Mouse (Mus musculus) forebrain, embryonic 15.5 days (tissue): Measurements from ENCODE around the gene Cep112. TPM values are rescaled to one million over a fixed set of nuclear protein-coding genes. Genes with fewer than 3 reads are reported as not detected.
A peak's percentile ranks its signal among the peaks of the same experiment; 100 is the strongest.

Experiments
- ATAC-seq: fragments of 200-750 bp; cut with Nextera tagmentation; replicated peaks from 2 replicates; pipeline ENCODE4 v1.8.0; 2017; ENCODE audit warnings: mild to moderate bottlenecking, moderate TSS enrichment, moderate library complexity
- H3K27ac ChIP-seq: fragments of 300-500 bp; sonication (generic); replicated peaks from 2 replicates; pipeline ENCODE4 v1.5.1; 2015; ENCODE audit warnings: mild to moderate bottlenecking, inconsistent platforms
- H3K27me3 ChIP-seq: fragments of 300-500 bp; sonication (generic); 2 replicates; pipeline ENCODE4 v1.6.1; 2015; ENCODE audit warnings: inconsistent platforms
- H3K36me3 ChIP-seq: fragments of 300-500 bp; sonication (generic); 2 replicates; pipeline ENCODE4 v1.6.1; 2015; ENCODE audit warnings: mild to moderate bottlenecking, inconsistent platforms
- H3K4me1 ChIP-seq: fragments of 300-500 bp; sonication (generic); 2 replicates; pipeline ENCODE4 v1.6.1; 2015; ENCODE audit warnings: inconsistent platforms
- H3K4me2 ChIP-seq: fragments of 300-500 bp; sonication (generic); replicated peaks from 2 replicates; pipeline ENCODE4 v1.6.1; 2015; ENCODE audit warnings: mild to moderate bottlenecking, inconsistent platforms
- H3K4me3 ChIP-seq: fragments of 300-500 bp; sonication (generic); 2 replicates; pipeline ENCODE4 v1.5.1; 2015; ENCODE audit warnings: mild to moderate bottlenecking, inconsistent platforms
- H3K9ac ChIP-seq: fragments of 300-500 bp; sonication (generic); replicated peaks from 2 replicates; pipeline ENCODE4 v1.6.1; 2015; ENCODE audit warnings: mild to moderate bottlenecking, inconsistent platforms
- H3K9me3 ChIP-seq: fragments of 300-500 bp; sonication (generic); 2 replicates; pipeline ENCODE4 v1.6.1; 2016; ENCODE audit warnings: inconsistent platforms
- WGBS: fragments of 180-500 bp; shearing (Covaris S2); methylation state at CpG from one replicate; pipeline ENCODE4 v1.1.7; 2015; ENCODE audit warnings: mixed read lengths; 5-methylcytosine and 5-hydroxymethylcytosine counted together
- polyA plus RNA-seq: library from polyadenylated mRNA; unstranded; fragments of >200 nt; fragmentation: Nextera tagmentation; extraction: Ambion mirVana; gene quantifications from 2 replicates; pipeline ENCODE4 v1.2.1, GENCODE M21; 2015

The Cep112 gene
- polyA plus RNA-seq, 1 experiment from 2014 or later = 17.6 TPM

- WGBS = 52% methylated on average over 4 of the region's 4 CpGs
- H3K9me3 ChIP-seq = no peaks in the 10 kb centered on the region
- H3K27ac ChIP-seq = peak overlapping the region; percentile 17
- H3K4me3 ChIP-seq = no peak overlapping the region
- H3K4me1 ChIP-seq = peaks cover 14% of the 10 kb centered on the region
- no peak overlapping the region for H3K9ac ChIP-seq
- no peak for ATAC-seq
- H3K4me2 ChIP-seq = no peak overlapping the region
- H3K36me3 ChIP-seq = no peaks in the 10 kb centered on the region
- no peaks in the 10 kb centered on the region for H3K27me3 ChIP-seq
Observed at GRCm38 (mm10) chr11:108558544-108558943, 133.6 kb downstream of the Cep112 start.

GRCm38 (mm10) chr11:108559506-108559905 lies 134.5 kb downstream of the Cep112 start:
- H3K4me1 ChIP-seq = peaks cover 14% of the 10 kb centered on the region
- no peaks in the 10 kb centered on the region for H3K9me3 ChIP-seq
- H3K27me3 ChIP-seq = no peaks in the 10 kb centered on the region
- H3K36me3 ChIP-seq = no peaks in the 10 kb centered on the region
- H3K27ac ChIP-seq = no peak overlapping the region
- no peak for ATAC-seq
- H3K9ac ChIP-seq = no peak overlapping the region
- no peak overlapping the region for H3K4me3 ChIP-seq
- H3K4me2 ChIP-seq = no peak overlapping the region

GRCm38 (mm10) chr11:108562076-108562475 lies 137.1 kb downstream of the Cep112 start:
- Histone ChIP-seq H3K9me3 (no peaks in the 10 kb centered on the region), H3K4me2 (no peak overlapping the region), H3K4me3 (no peak overlapping the region), H3K9ac (no peak overlapping the region), H3K27me3 (no peaks in the 10 kb centered on the region), H3K27ac (peak overlapping the region; percentile 43; the same call in 1 of the 2 replicates), H3K4me1 (peaks cover 14% of the 10 kb centered on the region), H3K36me3 (no peaks in the 10 kb centered on the region)
- WGBS = 32% methylated on average over 5 of the region's 5 CpGs
- 0 out of 2 replicates have a peak, but pooled peaks have one; percentile 55 for ATAC-seq

GRCm38 (mm10) chr11:108586551-108587184 lies 161.7 kb downstream of the Cep112 start:
- 63% methylated on average over 7 of the region's 7 CpGs for WGBS

GRCm38 (mm10) chr11:108593207-108593958 lies 168.4 kb downstream of the Cep112 start:
- Histone ChIP-seq H3K27me3 (no peaks in the 10 kb centered on the region), H3K9me3 (no peaks in the 10 kb centered on the region), H3K9ac (no peak overlapping the region), H3K36me3 (no peaks in the 10 kb centered on the region), H3K4me3 (no peak overlapping the region), H3K27ac (no peak overlapping the region), H3K4me2 (no peak overlapping the region), H3K4me1 (no peaks in the 10 kb centered on the region)
- WGBS = 85% methylated on average over 5 of the region's 5 CpGs
- no peak for ATAC-seq

More at GRCm38 (mm10) chr11:108586551-108587184, 161.7 kb downstream of the Cep112 start:
- Histone ChIP-seq H3K27me3 (no peaks in the 10 kb centered on the region), H3K4me1 (no peaks in the 10 kb centered on the region), H3K4me2 (no peak overlapping the region), H3K9me3 (no peaks in the 10 kb centered on the region), H3K36me3 (no peaks in the 10 kb centered on the region), H3K27ac (no peak overlapping the region), H3K9ac (no peak overlapping the region), H3K4me3 (no peak overlapping the region)
- no peak for ATAC-seq

- no peak overlapping the region for H3K9ac ChIP-seq
- H3K27me3 ChIP-seq = no peaks in the 10 kb centered on the region
- H3K4me1 ChIP-seq = no peaks in the 10 kb centered on the region
- H3K4me3 ChIP-seq = no peak overlapping the region
- no peak overlapping the region for H3K4me2 ChIP-seq
- no peak for ATAC-seq
- no peak overlapping the region for H3K27ac ChIP-seq
- no peaks in the 10 kb centered on the region for H3K36me3 ChIP-seq
- WGBS = 72% methylated on average over 2 of the region's 2 CpGs
- no peaks in the 10 kb centered on the region for H3K9me3 ChIP-seq
Observed at GRCm38 (mm10) chr11:108593959-108594579, 169.1 kb downstream of the Cep112 start.

- Histone ChIP-seq H3K9ac (0 out of 2 replicates have a peak overlapping the region, but pooled peaks have one; percentile 24), H3K4me2 (peak overlapping the region; percentile 23), H3K4me3 (0 out of 2 replicates have a peak overlapping the region, but pooled peaks have one; percentile 6)
Observed at GRCm38 (mm10) chr11:108605301-108605700, 180.3 kb downstream of the Cep112 start.

GRCm38 (mm10) chr11:108606036-108606435 lies 181.0 kb downstream of the Cep112 start:
- Histone ChIP-seq H3K4me2 (no peak overlapping the region), H3K9ac (no peak overlapping the region)

More at GRCm38 (mm10) chr11:108605301-108605700, 180.3 kb downstream of the Cep112 start:
- H3K27me3 ChIP-seq = no peaks in the 10 kb centered on the region
- 13% methylated on average over 3 of the region's 3 CpGs for WGBS
- no peaks in the 10 kb centered on the region for H3K36me3 ChIP-seq
- no peaks in the 10 kb centered on the region for H3K9me3 ChIP-seq
- H3K27ac ChIP-seq = peak overlapping the region; percentile 81
- peak; percentile 48 for ATAC-seq
- H3K4me1 ChIP-seq = peaks cover 6% of the 10 kb centered on the region

GRCm38 (mm10) chr11:108606836-108607235 lies 181.8 kb downstream of the Cep112 start:
- H3K9ac ChIP-seq = no peak overlapping the region
- H3K4me3 ChIP-seq = peak overlapping the region; percentile 14
- H3K9me3 ChIP-seq = no peaks in the 10 kb centered on the region
- no peaks in the 10 kb centered on the region for H3K36me3 ChIP-seq
- H3K27me3 ChIP-seq = no peaks in the 10 kb centered on the region
- 0 out of 2 replicates have a peak overlapping the region, but pooled peaks have one; percentile 81 for H3K27ac ChIP-seq
- no peak for ATAC-seq
- H3K4me2 ChIP-seq = no peak overlapping the region; the same call in 1 of the 2 replicates
- H3K4me1 ChIP-seq = peaks cover 6% of the 10 kb centered on the region

More at GRCm38 (mm10) chr11:108606036-108606435, 181.0 kb downstream of the Cep112 start:
- WGBS = 72% methylated on average over 11 of the region's 11 CpGs
- peak overlapping the region; percentile 81 for H3K27ac ChIP-seq
- peaks cover 6% of the 10 kb centered on the region for H3K4me1 ChIP-seq
- no peaks in the 10 kb centered on the region for H3K9me3 ChIP-seq
- H3K36me3 ChIP-seq = no peaks in the 10 kb centered on the region
- no peaks in the 10 kb centered on the region for H3K27me3 ChIP-seq
- ATAC-seq = peak; percentile 68; the same call in 1 of the 2 replicates
- peak overlapping the region; percentile 14 for H3K4me3 ChIP-seq

GRCm38 (mm10) chr11:108620628-108621433 lies 195.8 kb downstream of the Cep112 start:
- Histone ChIP-seq H3K9ac (no peak overlapping the region), H3K4me3 (no peak overlapping the region), H3K36me3 (no peaks in the 10 kb centered on the region), H3K27me3 (no peaks in the 10 kb centered on the region), H3K4me2 (no peak overlapping the region), H3K4me1 (peaks cover 16% of the 10 kb centered on the region), H3K9me3 (no peaks in the 10 kb centered on the region), H3K27ac (peak overlapping the region; percentile 54)
- 39% methylated on average over 7 of the region's 7 CpGs for WGBS
- 0 out of 2 replicates have a peak, but pooled peaks have one; percentile 43 for ATAC-seq

- Histone ChIP-seq H3K9me3 (no peaks in the 10 kb centered on the region), H3K4me1 (peaks cover 16% of the 10 kb centered on the region), H3K4me2 (no peak overlapping the region), H3K9ac (no peak overlapping the region), H3K36me3 (no peaks in the 10 kb centered on the region), H3K4me3 (no peak overlapping the region), H3K27ac (peak overlapping the region; percentile 48), H3K27me3 (no peaks in the 10 kb centered on the region)
- 31% methylated on average over 9 of the region's 9 CpGs for WGBS
- peak; percentile 32; the same call in 1 of the 2 replicates for ATAC-seq
Observed at GRCm38 (mm10) chr11:108621434-108621901, 196.5 kb downstream of the Cep112 start.
